Mouse (Mus musculus) heart, adult 8-10 months (tissue): ENCODE results near the gene Atf1. TPM values are rescaled to one million over a fixed set of nuclear protein-coding genes. Genes with fewer than 3 reads are reported as not detected.
A peak's percentile ranks its signal among the peaks of the same experiment; 100 is the strongest.
"Not testable (repeated sequence)": the region's sequence is repeated elsewhere in the genome, so short reads cannot be mapped to it uniquely, and the experiment has no call there.

Experiments
- DNase-seq: peaks from one replicate; pipeline ENCODE4 v3.0.0; 2022; ENCODE audit warnings: low spot score
- total RNA-seq, 4 experiments: library from RNA; stranded (reverse); gene quantifications; 2 replicates each; pipeline ENCODE4 v1.2.4; 2022

Gene Atf1
- total RNA-seq, 4 experiments from 2014 or later, result 51.7 to 67.5 (median 61.6) TPM

DNA sequence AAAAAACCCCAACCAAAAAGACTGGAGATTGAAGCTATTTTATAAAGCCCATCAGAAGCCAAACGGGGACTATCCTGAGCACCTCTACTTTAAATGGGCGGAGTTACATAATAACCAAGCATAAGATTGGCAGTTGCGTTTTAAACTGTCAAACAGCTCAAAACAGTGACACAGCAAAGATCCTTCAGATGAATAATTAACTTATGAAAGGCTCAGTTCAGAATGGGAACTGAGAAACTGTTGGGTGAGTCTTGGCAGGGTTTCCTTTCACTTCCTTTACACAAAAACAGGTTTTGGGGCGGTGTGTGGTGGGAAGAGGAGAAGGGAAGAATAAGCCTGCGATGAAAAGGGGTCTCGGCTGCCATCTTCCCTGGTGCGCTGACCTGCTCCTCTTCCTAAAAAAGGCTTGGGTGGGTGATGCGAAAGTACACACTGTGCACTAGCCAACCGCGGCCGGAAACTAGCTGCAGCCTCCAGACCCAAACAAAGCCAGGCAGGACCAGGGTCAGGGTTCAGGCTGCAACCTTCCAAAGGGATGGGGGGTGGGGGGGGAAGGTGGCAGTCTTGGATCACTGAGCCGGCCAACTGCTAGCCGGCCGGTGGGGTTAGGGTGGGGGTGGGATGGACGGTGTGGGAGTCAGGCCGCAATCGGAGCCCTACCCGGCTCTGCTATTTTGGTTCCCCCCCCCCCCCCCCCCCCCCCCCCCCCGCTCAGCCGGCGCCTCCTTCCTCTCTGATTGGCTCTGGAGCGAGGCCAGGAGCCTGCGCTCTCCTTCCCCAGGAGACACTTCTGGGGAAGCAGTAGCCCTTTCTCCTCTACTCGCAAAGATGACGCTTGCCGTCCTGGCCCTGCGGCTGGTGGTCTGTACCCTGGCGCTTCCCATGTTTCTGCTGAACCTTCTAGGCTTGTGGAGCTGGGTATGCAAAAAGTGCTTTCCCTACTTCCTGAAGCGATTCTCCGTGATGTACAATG lies 76.7 kb downstream of the Atf1 start, which contains the start of gene Mettl7a1:
Gene Mettl7a1, plus strand, starts transcription at position 122 of the 973 bp plus-strand sequence.
- peak; percentile 83 for DNase-seq

DNA sequence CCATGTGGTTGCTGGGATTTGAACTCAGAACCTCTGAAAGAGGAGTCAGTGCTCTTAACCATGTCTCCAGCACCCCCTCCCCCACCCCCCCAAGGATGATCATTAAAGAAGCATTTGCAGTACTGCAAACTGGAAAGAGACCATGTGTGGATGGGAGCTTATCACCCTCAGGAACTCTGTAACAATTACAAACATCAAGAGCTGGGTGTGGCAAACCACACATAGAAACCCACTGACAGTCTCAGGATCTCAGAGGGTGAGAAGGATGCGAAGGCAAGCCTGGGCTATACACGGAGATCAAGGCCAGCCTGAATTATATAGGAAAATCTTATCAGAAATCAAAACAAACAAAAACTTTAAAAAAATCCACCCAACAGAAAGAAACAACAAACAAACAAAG lies 78.6 kb downstream of the Atf1 start:
- no peak for DNase-seq

GRCm38 (mm10) chr15:100307438-100308096 lies 79.9 kb downstream of the Atf1 start:
- DNase-seq, result not testable (repeated sequence)

Other genes starting within 250 kb of the Atf1 start
- 10 to 100 TPM; 19.1 to 25.3 (median 21.9) TPM for gene Dip2b, start 189.2 kb upstream of the Atf1 start, total RNA-seq
- not detected for gene Tmprss12, start 53.0 kb downstream of the Atf1 start, total RNA-seq
- 10 to 100 TPM; 51.7 to 63.4 (median 54.3) TPM for gene Mettl7a1, start 76.3 kb downstream of the Atf1 start, total RNA-seq
- under 1 TPM in 1 of 4 experiments, not detected in 3; 0.19 TPM for gene Mettl7a3, start 107.1 kb downstream of the Atf1 start, total RNA-seq
- gene Methig1, start 125.3 kb downstream of the Atf1 start, total RNA-seq, result under 1 TPM in 1 of 4 experiments, not detected in 3; 0.66 TPM
- 1 to 10 TPM in 2 of 4 experiments, under 1 TPM in 2; 0.79 to 2.2 (median 0.99) TPM for gene Mettl7a2, start 125.4 kb downstream of the Atf1 start, total RNA-seq
- gene Higd1c, start 136.7 kb downstream of the Atf1 start, total RNA-seq, result not detected
- gene Gm5475, start 194.3 kb downstream of the Atf1 start, total RNA-seq, result not detected
- 10 to 100 TPM; 49.0 to 61.5 (median 51.9) TPM for gene Slc11a2, start 197.3 kb downstream of the Atf1 start, total RNA-seq
- 10 to 100 TPM; 11.2 to 14.0 (median 11.8) TPM for gene Letmd1, start 241.2 kb downstream of the Atf1 start, total RNA-seq